Mouse (Mus musculus) ES-Bruce4 (cell line): ENCODE data around the gene Gpr62. TPM values are rescaled to one million over a fixed set of nuclear protein-coding genes. Genes with fewer than 3 reads are reported as not detected.

Source experiments
- H3K27ac ChIP-seq: 2 replicates; pipeline ENCODE4 v1.5.1; 2012; ENCODE audit warnings: low read length, inconsistent platforms; ENCODE audit not compliant: insufficient read depth
- H3K27me3 ChIP-seq: 2 replicates; pipeline ENCODE4 v1.6.1; 2012; ENCODE audit warnings: mild to moderate bottlenecking, low read length, inconsistent platforms; ENCODE audit not compliant: control insufficient read depth, poor library complexity, insufficient read depth, severe bottlenecking
- H3K36me3 ChIP-seq: 2 replicates; pipeline ENCODE4 v1.6.1; 2012; ENCODE audit warnings: inconsistent platforms, mild to moderate bottlenecking, low read length, moderate library complexity; ENCODE audit not compliant: control insufficient read depth, poor library complexity, insufficient read depth, severe bottlenecking
- H3K4me1 ChIP-seq: one replicate; pipeline ENCODE4 v1.8.1; 2011; ENCODE audit warnings: low read length; ENCODE audit not compliant: control insufficient read depth, insufficient read depth
- H3K4me3 ChIP-seq: 2 replicates; pipeline ENCODE4 v1.5.1; 2011; ENCODE audit warnings: low read depth, mild to moderate bottlenecking, low read length
- H3K9ac ChIP-seq: 2 replicates; pipeline ENCODE4 v1.6.1; 2012; ENCODE audit warnings: low read depth, mild to moderate bottlenecking, inconsistent platforms; ENCODE audit not compliant: poor library complexity, severe bottlenecking
- H3K9me3 ChIP-seq: replicated peaks from 2 replicates; pipeline ENCODE4 v1.6.1; 2012; ENCODE audit warnings: mild to moderate bottlenecking, low read length, inconsistent platforms; ENCODE audit not compliant: control insufficient read depth, poor library complexity, insufficient read depth, severe bottlenecking
- CTCF ChIP-seq: IDR thresholded peaks from one replicate; pipeline ENCODE4 v1.8.1; 2011; ENCODE audit warnings: low read depth, low read length
- EP300 ChIP-seq: IDR thresholded peaks from 2 replicates; pipeline ENCODE4 v1.6.1; 2011; ENCODE audit warnings: low read depth, low read length; ENCODE audit not compliant: insufficient read depth
- POLR2A ChIP-seq: IDR thresholded peaks from one replicate; pipeline ENCODE4 v1.8.1; 2011; ENCODE audit warnings: low read length; ENCODE audit not compliant: insufficient read depth
- polyA plus RNA-seq: library from polyadenylated mRNA; stranded (reverse); fragments of >200 nt; gene quantifications from 2 replicates; pipeline ENCODE4 v1.2.4, GENCODE M21; 2011; ENCODE audit warnings: low read depth; ENCODE audit not compliant: missing spikeins, insufficient read depth, insufficient read length

Gpr62 gene
- polyA plus RNA-seq, 1 experiment = 0.30 TPM

DNA sequence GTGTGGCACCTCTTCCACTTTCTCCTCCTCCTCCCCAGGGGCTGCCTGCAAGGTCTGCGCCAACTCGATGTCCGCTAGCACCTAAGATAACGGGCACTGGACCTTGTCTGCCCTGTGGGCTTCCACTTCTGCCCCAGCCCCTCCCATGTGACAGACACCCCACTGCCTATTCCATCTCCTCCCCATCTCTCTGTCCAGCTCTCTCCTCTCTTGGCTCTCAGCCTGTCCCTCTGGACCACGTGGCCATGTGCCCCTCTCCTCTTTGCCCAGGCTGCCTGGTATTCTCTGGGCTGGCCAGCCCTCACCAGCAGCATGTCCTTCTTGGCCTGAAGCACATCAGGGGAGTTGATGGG is 8.0 kb upstream of the Gpr62 start:
- no peak overlapping the region for H3K27ac ChIP-seq
- H3K9me3 ChIP-seq = no peaks in the 10 kb centered on the region
- no peak overlapping the region for H3K9ac ChIP-seq
- H3K36me3 ChIP-seq = no peaks in the 10 kb centered on the region
- no peaks in the 10 kb centered on the region for H3K27me3 ChIP-seq
- H3K4me1 ChIP-seq = peaks cover 2% of the 10 kb centered on the region
- TF ChIP-seq EP300 (no peak), CTCF (no peak), POLR2A (no peak)
- no peak overlapping the region for H3K4me3 ChIP-seq

DNA sequence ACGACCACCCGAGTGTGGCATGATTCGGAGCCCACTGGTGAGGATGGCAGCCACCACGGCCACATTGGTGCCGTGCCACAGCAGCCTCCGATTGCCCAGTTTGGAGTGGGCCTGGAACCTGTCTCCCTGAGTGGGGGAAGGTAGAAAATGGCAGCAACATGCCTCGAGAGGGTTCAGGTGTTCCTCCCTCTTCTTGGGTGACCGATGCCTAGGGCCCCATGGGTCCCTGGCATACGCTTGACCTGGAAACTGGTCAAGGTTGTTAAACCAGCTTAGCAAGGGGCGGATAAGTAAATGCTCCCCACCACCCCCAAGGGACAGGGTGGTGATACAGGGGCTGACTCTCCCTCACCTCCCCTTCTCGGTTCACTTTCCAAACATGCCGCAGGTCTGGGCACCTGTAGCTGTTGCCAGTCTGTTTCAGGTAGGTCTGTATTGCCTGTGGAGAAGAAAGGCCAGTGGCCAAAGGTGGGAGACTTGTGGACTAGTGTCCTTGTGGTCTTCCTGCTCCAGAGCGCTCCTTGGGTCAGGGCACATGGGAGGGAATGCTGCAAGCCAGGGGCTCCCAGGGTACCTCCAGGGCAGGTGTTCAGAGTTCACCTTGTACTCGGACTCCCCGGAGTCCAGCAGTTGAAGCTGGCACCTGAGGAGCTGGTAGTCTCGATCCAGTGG is 7.5 kb upstream of the Gpr62 start:
- Histone ChIP-seq H3K9me3 (no peaks in the 10 kb centered on the region), H3K4me1 (peaks cover 2% of the 10 kb centered on the region)

GRCm38 (mm10) chr9:106472321-106472720 is 6.6 kb upstream of the Gpr62 start:
- Histone ChIP-seq H3K4me1 (peaks cover 2% of the 10 kb centered on the region), H3K27me3 (no peaks in the 10 kb centered on the region), H3K36me3 (no peaks in the 10 kb centered on the region), H3K27ac (no peak overlapping the region), H3K4me3 (no peak overlapping the region), H3K9ac (no peak overlapping the region), H3K9me3 (no peaks in the 10 kb centered on the region)
- TF ChIP-seq EP300 (no peak), POLR2A (no peak), CTCF (no peak)

More for the DNA sequence above, 7.5 kb upstream of the Gpr62 start:
- H3K27me3 ChIP-seq = no peaks in the 10 kb centered on the region
- H3K4me3 ChIP-seq = no peak overlapping the region
- no peaks in the 10 kb centered on the region for H3K36me3 ChIP-seq
- TF ChIP-seq EP300 (no peak), CTCF (no peak), POLR2A (no peak)
- H3K27ac ChIP-seq = no peak overlapping the region
- no peak overlapping the region for H3K9ac ChIP-seq

DNA sequence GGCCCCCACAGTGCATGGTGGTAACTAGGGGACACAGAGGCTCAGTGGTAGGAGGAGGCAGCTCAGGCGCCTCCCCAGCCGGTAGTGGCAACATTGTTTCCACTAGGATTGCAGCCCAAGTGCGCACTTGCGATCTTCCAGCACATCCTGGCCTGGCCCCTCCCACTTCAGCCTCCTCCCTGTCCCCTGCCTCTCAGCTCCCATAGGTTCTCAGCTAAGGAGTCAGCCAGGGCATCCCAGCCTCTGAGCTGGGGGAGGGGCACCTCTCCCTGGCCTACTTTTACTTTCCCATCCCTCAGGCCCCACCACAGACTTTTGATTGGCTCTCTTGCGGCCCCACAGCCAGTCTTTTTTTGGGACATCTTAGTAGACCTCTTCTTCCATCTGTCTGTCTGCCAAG is 6.2 kb upstream of the Gpr62 start:
- no peak for TF ChIP-seq CTCF
- TF ChIP-seq POLR2A = peak; percentile 20
- H3K27me3 ChIP-seq = no peaks in the 10 kb centered on the region
- H3K4me1 ChIP-seq = peaks cover 2% of the 10 kb centered on the region
- H3K36me3 ChIP-seq = no peaks in the 10 kb centered on the region
- no peak overlapping the region for H3K27ac ChIP-seq
- no peaks in the 10 kb centered on the region for H3K9me3 ChIP-seq
- no peak overlapping the region for H3K9ac ChIP-seq
- peak overlapping the region; percentile 46 for H3K4me3 ChIP-seq

GRCm38 (mm10) chr9:106470991-106471750 is 5.4 kb upstream of the Gpr62 start:
- peak overlapping the region; percentile 46 for H3K4me3 ChIP-seq
- no peak overlapping the region for H3K9ac ChIP-seq
- H3K9me3 ChIP-seq = no peaks in the 10 kb centered on the region
- H3K36me3 ChIP-seq = no peaks in the 10 kb centered on the region
- no peak overlapping the region for H3K27ac ChIP-seq
- no peak for TF ChIP-seq EP300
- no peak for TF ChIP-seq CTCF
- TF ChIP-seq POLR2A = no peak
- H3K4me1 ChIP-seq = peaks cover 2% of the 10 kb centered on the region
- H3K27me3 ChIP-seq = no peaks in the 10 kb centered on the region

DNA sequence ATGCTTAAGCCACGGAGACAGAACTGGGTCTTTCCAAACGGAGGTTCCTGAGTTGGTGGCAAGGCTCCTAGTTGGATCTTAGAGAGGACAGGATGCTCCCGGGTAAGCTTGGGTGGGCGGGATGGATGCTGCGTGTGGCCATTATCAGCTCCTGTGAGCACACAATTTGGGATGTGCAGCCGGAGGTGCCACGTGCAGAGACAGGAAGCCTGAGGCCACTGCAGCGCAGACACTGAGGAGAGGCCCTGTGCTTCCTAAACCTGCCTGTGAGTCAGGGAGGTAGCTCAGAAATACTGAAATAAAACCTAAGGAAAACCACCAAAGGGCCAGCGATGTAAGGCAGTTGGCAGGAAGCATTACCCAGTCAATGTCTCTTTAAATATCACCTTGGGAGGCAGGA is 4.0 kb upstream of the Gpr62 start:
- no peak overlapping the region for H3K9ac ChIP-seq
- TF ChIP-seq CTCF = no peak
- TF ChIP-seq POLR2A = no peak
- no peak for TF ChIP-seq EP300
- peaks cover 2% of the 10 kb centered on the region for H3K4me1 ChIP-seq

More for the DNA sequence above, 4.0 kb upstream of the Gpr62 start:
- Histone ChIP-seq H3K27ac (no peak overlapping the region), H3K27me3 (no peaks in the 10 kb centered on the region), H3K36me3 (no peaks in the 10 kb centered on the region), H3K4me3 (no peak overlapping the region), H3K9me3 (no peaks in the 10 kb centered on the region)
